In the genomic region with DNA sequence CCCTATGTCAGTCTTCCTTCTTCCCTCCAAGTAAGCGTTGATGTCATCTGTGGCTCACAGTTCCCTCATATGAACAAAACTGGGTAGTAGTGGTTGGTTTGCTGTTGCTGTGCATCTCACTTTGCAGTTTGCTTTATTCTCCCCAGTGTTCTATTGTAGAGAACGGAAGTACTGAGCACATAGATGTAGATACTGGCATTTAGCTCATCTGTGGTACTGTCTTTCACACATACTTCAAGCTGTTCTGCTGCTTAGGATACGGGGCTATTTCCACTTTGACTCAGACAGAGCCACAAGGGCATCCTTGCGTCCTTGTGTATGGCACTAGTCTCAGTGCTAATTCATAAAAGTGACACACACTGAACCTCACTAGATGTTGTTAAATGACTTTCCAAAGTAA, we compare ENCODE assay signal across 26 mouse cellular contexts.
DNase-seq lines count a peak whose midpoint lies in the region; ATAC-seq and TF ChIP-seq lines count a peak whose summit lies in the region.
"Had no signal": no experiment of that assay in that cellular context is flagged by ENCODE, and none has a peak within 500 bp of the region (broad histone marks: within the 10 kb centered on the region; RNA-seq: fewer than 3 reads in every experiment).

No protein-coding gene starts in this region.

- ATAC-seq in heart, embryonic 16.5 days (replicated peaks; ENCODE audit: extremely low read depth, insufficient read depth, low FRiP score), result no peak
- no peak for ATAC-seq in heart, embryonic 11.5 days (replicated peaks; ENCODE audit: insufficient number of reproducible peaks, low FRiP score, low TSS enrichment)
- 0 out of 2 replicates have a peak, but pooled peaks have one; percentile 30 for ATAC-seq in megakaryocyte, adult 5-6 weeks (ENCODE audit: poor library complexity, severe bottlenecking)
- no peak for ATAC-seq in hindbrain, embryonic 11.5 days (ENCODE audit: low FRiP score)
- ATAC-seq: forebrain, embryonic 15.5 days; hindbrain, postnatal 0 days; intestine, postnatal 0 days; lung, postnatal 0 days; midbrain, embryonic 13.5 days; Patski had no signal

- H3K4me1 ChIP-seq in heart, adult 2 months (ENCODE audit: control insufficient read depth, insufficient read depth, low read length), result peaks cover 24% of the 10 kb centered on the region
- peaks cover 23% of the 10 kb centered on the region for H3K4me1 ChIP-seq in heart, embryonic 16.5 days (ENCODE audit: control insufficient read depth, insufficient read depth, low read length)
- peaks cover 6% of the 10 kb centered on the region for H3K4me1 ChIP-seq in heart, embryonic 11.5 days (ENCODE audit: control insufficient read depth, insufficient read depth, low read length)
- no peaks in the 10 kb centered on the region for H3K4me1 ChIP-seq in hindbrain, embryonic 10.5 days (replicated peaks)
- no peaks in the 10 kb centered on the region for H3K4me1 ChIP-seq in hindbrain, embryonic 11.5 days (replicated peaks; ENCODE audit: control insufficient read depth, insufficient read depth, low read length)
- H3K4me1 ChIP-seq: forebrain, embryonic 15.5 days; limb, embryonic 15.5 days; midbrain, embryonic 13.5 days had no signal

- H3K9me3 ChIP-seq in heart, embryonic 16.5 days (replicated peaks; ENCODE audit: control insufficient read depth, low read length), result no peaks in the 10 kb centered on the region
- H3K9me3 ChIP-seq in heart, embryonic 11.5 days (replicated peaks; ENCODE audit: control insufficient read depth, low read length), result no peaks in the 10 kb centered on the region
- no peaks in the 10 kb centered on the region for H3K9me3 ChIP-seq in hindbrain, embryonic 10.5 days
- no peaks in the 10 kb centered on the region for H3K9me3 ChIP-seq in hindbrain, embryonic 11.5 days (ENCODE audit: control insufficient read depth, low read length)
- H3K9me3 ChIP-seq: forebrain, embryonic 15.5 days; limb, embryonic 10.5 days; limb, embryonic 15.5 days; liver, embryonic 13.5 days; midbrain, embryonic 13.5 days; neural tube, embryonic 15.5 days had no signal

- no peak overlapping the region for H3K4me2 ChIP-seq in heart, embryonic 16.5 days (ENCODE audit: low read depth, low read length)
- no peak overlapping the region for H3K4me2 ChIP-seq in heart, embryonic 11.5 days
- H3K4me2 ChIP-seq in hindbrain, embryonic 11.5 days (replicated peaks; ENCODE audit: low read depth, low read length), result no peak overlapping the region
- H3K4me2 ChIP-seq: forebrain, embryonic 15.5 days; limb, embryonic 15.5 days; liver, embryonic 13.5 days; midbrain, embryonic 13.5 days; neural tube, embryonic 15.5 days had no signal

- no peak for TF ChIP-seq CTCF in heart, adult 2 months (IDR thresholded peaks at IDR 0.05)

- no peak for TF ChIP-seq POLR2A in heart, adult 2 months (IDR thresholded peaks at IDR 0.05; ENCODE audit: insufficient read depth, low read depth, low read length)

- no peak for TF ChIP-seq EP300 in heart, adult 2 months (IDR thresholded peaks at IDR 0.05; ENCODE audit: insufficient read depth, low read depth, low read length)

- H3K79me2 ChIP-seq in heart, adult 2 months (replicated peaks; ENCODE audit: control insufficient read depth, insufficient read depth, low read length), result no peaks in the 10 kb centered on the region; the same call in 1 of the 2 replicates

- peak overlapping the region; percentile 73 for H3K27ac ChIP-seq in heart, adult 2 months
- H3K27ac ChIP-seq in heart, embryonic 16.5 days (ENCODE audit: low read length), result peak overlapping the region; percentile 92
- H3K27ac ChIP-seq in heart, embryonic 11.5 days (ENCODE audit: low read depth, low read length), result no peak overlapping the region
- H3K27ac ChIP-seq in hindbrain, embryonic 10.5 days, result no peak overlapping the region
- no peak overlapping the region for H3K27ac ChIP-seq in hindbrain, embryonic 11.5 days (ENCODE audit: low read depth, low read length)
- H3K27ac ChIP-seq: forebrain, embryonic 15.5 days; hindbrain, postnatal 0 days; limb, embryonic 10.5 days; limb, embryonic 15.5 days; liver, embryonic 13.5 days; midbrain, embryonic 13.5 days; neural tube, embryonic 15.5 days had no signal

- intact Hi-C loops in heart, adult 2 months (cut with DNase I), result loop anchor here (2.0 to 10.0 kb wide), 4 partner anchors 33 to 340 kb away; no protein-coding TSS in a partner anchor
- intact Hi-C loops in heart, postnatal 14 days (cut with DNase I), result loop anchor here (10.0 kb wide), 1 partner anchor 140 kb away; no protein-coding TSS in a partner anchor

- H3K4me3 ChIP-seq in heart, adult 2 months, result no peak overlapping the region
- no peak overlapping the region for H3K4me3 ChIP-seq in heart, embryonic 16.5 days (ENCODE audit: low read length)
- no peak overlapping the region for H3K4me3 ChIP-seq in heart, embryonic 11.5 days (ENCODE audit: low read depth, low read length)
- H3K4me3 ChIP-seq in hindbrain, embryonic 10.5 days, result no peak overlapping the region
- H3K4me3 ChIP-seq in hindbrain, embryonic 11.5 days (ENCODE audit: low read depth, low read length), result no peak overlapping the region
- H3K4me3 ChIP-seq: forebrain, embryonic 15.5 days; limb, embryonic 10.5 days; limb, embryonic 15.5 days; liver, embryonic 13.5 days; midbrain, embryonic 13.5 days; neural tube, embryonic 15.5 days had no signal

- H3K27me3 ChIP-seq in heart, adult 2 months (ENCODE audit: control insufficient read depth, insufficient read depth, low read length), result no peaks in the 10 kb centered on the region
- H3K27me3 ChIP-seq in heart, embryonic 16.5 days (ENCODE audit: control insufficient read depth, insufficient read depth, low read length), result no peaks in the 10 kb centered on the region
- H3K27me3 ChIP-seq in heart, embryonic 11.5 days (ENCODE audit: control insufficient read depth, insufficient read depth, low read length), result no peaks in the 10 kb centered on the region
- H3K27me3 ChIP-seq in hindbrain, embryonic 10.5 days (ENCODE audit: insufficient read depth, poor library complexity, severe bottlenecking), result no peaks in the 10 kb centered on the region
- no peaks in the 10 kb centered on the region for H3K27me3 ChIP-seq in hindbrain, embryonic 11.5 days (ENCODE audit: control insufficient read depth, insufficient read depth, low read length)
- H3K27me3 ChIP-seq: forebrain, embryonic 15.5 days; limb, embryonic 15.5 days; liver, embryonic 13.5 days; midbrain, embryonic 13.5 days; neural tube, embryonic 15.5 days; Patski had no signal

- H3K9ac ChIP-seq in heart, adult 2 months (ENCODE audit: low read depth, low read length), result no peak overlapping the region
- H3K9ac ChIP-seq in heart, embryonic 16.5 days (ENCODE audit: low read length), result no peak overlapping the region
- no peak overlapping the region for H3K9ac ChIP-seq in heart, embryonic 11.5 days (ENCODE audit: low read depth, low read length)
- H3K9ac ChIP-seq in hindbrain, embryonic 11.5 days (ENCODE audit: low read depth, low read length), result no peak overlapping the region
- H3K9ac ChIP-seq: forebrain, embryonic 15.5 days; limb, embryonic 15.5 days; liver, embryonic 13.5 days; midbrain, embryonic 13.5 days; neural tube, embryonic 15.5 days had no signal

- 62% methylated on average over 4 of the region's 4 CpGs for WGBS in heart, adult 2 months
- WGBS in heart, embryonic 16.5 days, result 83% methylated on average over 4 of the region's 4 CpGs
- WGBS in heart, embryonic 11.5 days (ENCODE audit: insufficient replicate concordance), result 86% methylated on average over 4 of the region's 4 CpGs
- WGBS in hindbrain, embryonic 10.5 days, result 94% methylated on average over 4 of the region's 4 CpGs
- 96% methylated on average over 4 of the region's 4 CpGs for WGBS in hindbrain, embryonic 11.5 days

- DNase-seq in heart, adult 2 months, result no peak
- DNase-seq in heart, postnatal 14 days, result no peak
- DNase-seq in T-cell, adult 2 months (ENCODE audit: low spot score), result peak; percentile 12
- no peak for DNase-seq in hindbrain, embryonic 10.5 days (ENCODE audit: low spot score)
- DNase-seq in hindbrain, embryonic 11.5 days (ENCODE audit: low spot score), result no peak
- DNase-seq: cerebellum, adult 8-10 months; cerebellum, postnatal 36 days; kidney, postnatal 14 days; layer of hippocampus, adult 9-11 months; liver, embryonic 13.5 days; lung, adult 18-20 months; lung, postnatal 4 days; retina, postnatal 1 day; right cerebral cortex, postnatal 14 days had no signal

- H3K36me3 ChIP-seq in heart, adult 2 months (ENCODE audit: control insufficient read depth, insufficient read depth, low read length), result peaks cover 64% of the 10 kb centered on the region
- peaks cover 12% of the 10 kb centered on the region for H3K36me3 ChIP-seq in heart, embryonic 16.5 days (ENCODE audit: control insufficient read depth, insufficient read depth)
- H3K36me3 ChIP-seq in heart, embryonic 11.5 days (ENCODE audit: control insufficient read depth, insufficient read depth, low read length), result no peaks in the 10 kb centered on the region
- H3K36me3 ChIP-seq in hindbrain, embryonic 10.5 days, result peaks cover 15% of the 10 kb centered on the region
- H3K36me3 ChIP-seq in hindbrain, embryonic 11.5 days (ENCODE audit: control insufficient read depth, insufficient read depth, low read length), result no peaks in the 10 kb centered on the region
- H3K36me3 ChIP-seq: forebrain, embryonic 15.5 days; midbrain, embryonic 13.5 days; neural tube, embryonic 15.5 days had no signal

Comparison
In these comparisons a context has a peak if more than half of its experiments do, and no peak if none do; other contexts are left out.
1. H3K27ac ChIP-seq: peak in heart, adult 2 months (single experiment) and heart, embryonic 16.5 days (single experiment); none in heart, embryonic 11.5 days (single experiment), hindbrain, embryonic 10.5 days (single experiment) and hindbrain, embryonic 11.5 days (single experiment).